11 mouse cellular contexts compared by ENCODE assay signal in the genomic region with DNA sequence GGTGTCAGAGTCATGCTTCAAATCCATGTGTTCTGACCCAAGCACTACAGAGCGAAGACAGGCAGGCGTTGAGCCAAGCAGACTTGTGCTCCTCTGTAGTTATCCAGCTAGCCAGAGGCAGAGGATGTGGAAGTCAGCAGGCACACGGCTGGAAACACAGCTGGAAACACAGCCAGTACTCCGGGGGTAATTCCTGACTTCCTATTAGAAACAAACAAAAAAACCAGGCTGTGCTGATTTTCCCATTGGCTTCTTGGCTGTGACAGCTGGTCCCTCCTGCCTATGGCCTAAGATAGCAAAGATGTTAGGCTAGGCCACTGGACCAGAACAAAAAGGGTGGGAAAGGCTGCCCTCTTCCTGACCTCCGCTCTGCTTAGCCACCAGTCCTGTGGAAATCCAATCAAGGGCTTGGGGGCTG.
DNase-seq lines count a peak whose midpoint lies in the region; ATAC-seq lines count a peak whose summit lies in the region.
"Had no signal": no experiment of that assay in that cellular context is flagged by ENCODE, and none has a peak within 500 bp of the region (broad histone marks: within the 10 kb centered on the region; RNA-seq: fewer than 3 reads in every experiment).

No protein-coding gene starts in this region.

- no peak overlapping the region for H3K4me2 ChIP-seq in midbrain, embryonic 14.5 days (ENCODE audit: low read length)
- H3K4me2 ChIP-seq: hindbrain, embryonic 15.5 days had no signal

- H3K27ac ChIP-seq in embryonic facial prominence, embryonic 10.5 days (replicated peaks) = peak overlapping the region; percentile 74
- no peak overlapping the region for H3K27ac ChIP-seq in midbrain, embryonic 14.5 days (replicated peaks; ENCODE audit: low read depth, low read length)
- H3K27ac ChIP-seq: hindbrain, embryonic 15.5 days had no signal

- H3K27me3 ChIP-seq in embryonic facial prominence, embryonic 10.5 days (replicated peaks; ENCODE audit: low read depth, poor library complexity, severe bottlenecking) = no peaks in the 10 kb centered on the region; the same call in 1 of the 2 replicates
- H3K27me3 ChIP-seq in midbrain, embryonic 14.5 days (ENCODE audit: control insufficient read depth, insufficient read depth, low read length) = no peaks in the 10 kb centered on the region
- H3K27me3 ChIP-seq: hindbrain, embryonic 15.5 days had no signal

- peaks cover 46% of the 10 kb centered on the region for H3K4me1 ChIP-seq in embryonic facial prominence, embryonic 10.5 days
- no peaks in the 10 kb centered on the region for H3K4me1 ChIP-seq in midbrain, embryonic 14.5 days (ENCODE audit: control insufficient read depth, insufficient read depth, low read length)

- H3K4me3 ChIP-seq in embryonic facial prominence, embryonic 10.5 days = no peak overlapping the region
- no peak overlapping the region for H3K4me3 ChIP-seq in midbrain, embryonic 14.5 days (replicated peaks; ENCODE audit: low read depth, low read length)
- H3K4me3 ChIP-seq: hindbrain, embryonic 15.5 days had no signal

- DNase-seq in kidney, adult 9 months = peak; percentile 19
- no peak for DNase-seq in kidney, adult 11 months
- peak; percentile 63 for DNase-seq in embryonic facial prominence, embryonic 10.5 days (ENCODE audit: low spot score)
- peak; percentile 35 for DNase-seq in heart, postnatal 25 days (ENCODE audit: low spot score)
- DNase-seq in midbrain, embryonic 14.5 days = peak; percentile 20
- DNase-seq in right cerebral cortex, adult 2 months (ENCODE audit: low spot score in 2 of 2) = no peak
- DNase-seq in cerebellum, postnatal 25 days = no peak
- DNase-seq in urinary bladder, postnatal 25 days (ENCODE audit: low spot score) = no peak
- DNase-seq: cerebellum, adult 18-20 months had no signal

- no peaks in the 10 kb centered on the region for H3K36me3 ChIP-seq in embryonic facial prominence, embryonic 10.5 days (replicated peaks)
- H3K36me3 ChIP-seq in midbrain, embryonic 14.5 days (ENCODE audit: control insufficient read depth, insufficient read depth, low read length) = no peaks in the 10 kb centered on the region
- H3K36me3 ChIP-seq: G1E; hindbrain, embryonic 15.5 days had no signal

- WGBS in embryonic facial prominence, embryonic 10.5 days = 24% methylated on average over 5 of the region's 5 CpGs
- 21% methylated on average over 5 of the region's 5 CpGs for WGBS in midbrain, embryonic 14.5 days

- no peak overlapping the region for H3K9ac ChIP-seq in midbrain, embryonic 14.5 days (replicated peaks; ENCODE audit: low read length)
- H3K9ac ChIP-seq: hindbrain, embryonic 15.5 days had no signal

- no peaks in the 10 kb centered on the region for H3K9me3 ChIP-seq in embryonic facial prominence, embryonic 10.5 days
- H3K9me3 ChIP-seq in midbrain, embryonic 14.5 days (ENCODE audit: control insufficient read depth, low read length) = no peaks in the 10 kb centered on the region
- H3K9me3 ChIP-seq: G1E; hindbrain, embryonic 15.5 days had no signal

- intact Hi-C loops in heart, postnatal 25 days (cut with DNase I) = loop anchor here (2.0 to 5.0 kb wide), 2 partner anchors 48 to 52 kb away; no protein-coding TSS in a partner anchor

- no peak for ATAC-seq in midbrain, embryonic 14.5 days (ENCODE audit: low FRiP score, low TSS enrichment)

Comparison
In these comparisons a context has a peak if more than half of its experiments do, and no peak if none do; other contexts are left out.
1. DNase-seq: peak in kidney, adult 9 months (single experiment), embryonic facial prominence, embryonic 10.5 days (single experiment), heart, postnatal 25 days (single experiment) and midbrain, embryonic 14.5 days (single experiment); none in kidney, adult 11 months (single experiment), right cerebral cortex, adult 2 months (0 of 2), cerebellum, postnatal 25 days (0 of 2) and urinary bladder, postnatal 25 days (single experiment).